ENCODE assay signal across 8 mouse cellular contexts in the genomic region with DNA sequence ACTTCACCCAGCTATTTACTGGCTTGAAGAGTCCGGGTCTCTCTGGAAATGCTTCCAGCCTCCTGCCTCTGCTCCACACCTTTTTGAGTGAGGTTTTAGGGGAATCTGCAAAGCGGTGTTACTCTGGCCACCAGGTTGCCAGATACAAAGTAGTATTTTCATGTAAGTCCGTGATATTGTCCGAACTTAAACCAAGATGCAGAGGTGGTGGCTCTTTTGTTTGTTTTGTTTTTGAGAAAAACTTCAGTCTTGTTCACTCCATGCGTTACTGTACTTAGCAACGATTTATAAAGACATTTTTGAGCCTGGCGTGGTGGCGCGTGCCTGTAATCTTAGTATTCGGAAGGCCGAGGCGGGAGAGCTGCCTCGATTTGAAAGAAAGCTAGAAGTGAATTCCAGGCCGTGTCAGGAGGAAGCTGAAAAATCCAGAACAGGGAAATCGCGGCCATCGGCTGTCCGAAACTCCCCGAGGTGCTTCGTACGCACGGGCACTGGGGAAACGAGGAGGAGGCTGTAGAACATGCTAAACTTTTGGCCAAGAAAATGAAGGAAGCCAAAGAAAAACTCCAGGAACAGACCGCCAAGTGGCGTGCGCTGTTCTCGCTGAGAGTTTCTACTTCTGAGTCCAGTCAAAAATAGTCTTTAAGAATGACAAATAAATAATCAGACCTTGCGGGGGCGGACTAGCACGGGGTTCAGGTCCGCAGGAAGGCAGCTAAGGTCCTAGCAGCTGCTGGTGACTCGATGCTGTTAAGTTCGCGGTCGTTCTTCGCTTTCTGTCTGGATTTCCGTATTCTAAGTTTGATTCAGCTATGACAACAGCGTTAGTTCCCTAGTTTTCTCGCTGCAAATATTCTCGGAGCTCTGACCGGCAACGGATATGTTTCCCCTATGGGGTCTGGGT. TPM values are rescaled to one million over a fixed set of nuclear protein-coding genes. Genes with fewer than 3 reads are reported as not detected.
DNase-seq lines count a peak whose midpoint lies in the region; ATAC-seq lines count a peak whose summit lies in the region.

No protein-coding gene starts in this region.

- peak overlapping the region; percentile 69 for H3K4me2 ChIP-seq in intestine, embryonic 14.5 days (ENCODE audit: low read length)
- H3K4me2 ChIP-seq in lung, embryonic 15.5 days: peak overlapping the region; percentile 84

- peaks cover 10% of the 10 kb centered on the region for H3K4me1 ChIP-seq in heart, embryonic 10.5 days
- peaks cover 48% of the 10 kb centered on the region for H3K4me1 ChIP-seq in forebrain, embryonic 10.5 days
- H3K4me1 ChIP-seq in intestine, embryonic 14.5 days (replicated peaks; ENCODE audit: control insufficient read depth, insufficient read depth, low read length): peaks cover 9% of the 10 kb centered on the region
- H3K4me1 ChIP-seq in lung, embryonic 15.5 days: peaks cover 23% of the 10 kb centered on the region

- intact Hi-C loops in gastrocnemius, postnatal 14 days (cut with DNase I; ENCODE audit: low total_unique reads): loop anchor here (5.0 kb wide), 1 partner anchor 247 kb away; no protein-coding TSS in a partner anchor

- WGBS in heart, embryonic 10.5 days: 1% methylated on average over 42 of the region's 42 CpGs
- WGBS in forebrain, embryonic 10.5 days: 1% methylated on average over 42 of the region's 42 CpGs
- WGBS in intestine, embryonic 14.5 days: 1% methylated on average over 42 of the region's 42 CpGs
- WGBS in lung, embryonic 15.5 days: under 1% methylated on average over 42 of the region's 42 CpGs

- peak overlapping the region; percentile 69 for H3K4me3 ChIP-seq in heart, embryonic 10.5 days
- peak overlapping the region; percentile 59 for H3K4me3 ChIP-seq in forebrain, embryonic 10.5 days
- peak overlapping the region; percentile 64 for H3K4me3 ChIP-seq in intestine, embryonic 14.5 days (ENCODE audit: low read depth, low read length)
- H3K4me3 ChIP-seq in lung, embryonic 15.5 days: peak overlapping the region; percentile 62

- peak; percentile 30 for ATAC-seq in intestine, embryonic 14.5 days (replicated peaks; ENCODE audit: low FRiP score, low TSS enrichment, low read depth)
- peak; percentile 31; the same call in 1 of the 2 replicates for ATAC-seq in lung, embryonic 15.5 days (ENCODE audit: borderline replicate concordance, extremely low read depth, low FRiP score, low TSS enrichment)

- H3K27me3 ChIP-seq in heart, embryonic 10.5 days (ENCODE audit: insufficient read depth, poor library complexity, severe bottlenecking): no peaks in the 10 kb centered on the region
- peaks cover 57% of the 10 kb centered on the region for H3K27me3 ChIP-seq in forebrain, embryonic 10.5 days (ENCODE audit: poor library complexity, severe bottlenecking)
- H3K27me3 ChIP-seq in intestine, embryonic 14.5 days (replicated peaks; ENCODE audit: control insufficient read depth, insufficient read depth, low read length): no peaks in the 10 kb centered on the region
- H3K27me3 ChIP-seq in lung, embryonic 15.5 days: no peaks in the 10 kb centered on the region

- H3K27ac ChIP-seq in heart, embryonic 10.5 days: peak overlapping the region; percentile 78
- peak overlapping the region; percentile 62 for H3K27ac ChIP-seq in forebrain, embryonic 10.5 days
- peak overlapping the region; percentile 60 for H3K27ac ChIP-seq in intestine, embryonic 14.5 days (ENCODE audit: low read depth)
- H3K27ac ChIP-seq in lung, embryonic 15.5 days: peak overlapping the region; percentile 85

- H3K9me3 ChIP-seq in heart, embryonic 10.5 days: no peaks in the 10 kb centered on the region
- H3K9me3 ChIP-seq in forebrain, embryonic 10.5 days: no peaks in the 10 kb centered on the region
- no peaks in the 10 kb centered on the region for H3K9me3 ChIP-seq in intestine, embryonic 14.5 days (ENCODE audit: control insufficient read depth, low read length)
- H3K9me3 ChIP-seq in lung, embryonic 15.5 days: no peaks in the 10 kb centered on the region

- peak overlapping the region; percentile 38 for H3K9ac ChIP-seq in intestine, embryonic 14.5 days (ENCODE audit: low read length)
- H3K9ac ChIP-seq in lung, embryonic 15.5 days: peak overlapping the region; percentile 49

- H3K36me3 ChIP-seq in heart, embryonic 10.5 days: no peaks in the 10 kb centered on the region
- H3K36me3 ChIP-seq in forebrain, embryonic 10.5 days (replicated peaks): no peaks in the 10 kb centered on the region
- H3K36me3 ChIP-seq in intestine, embryonic 14.5 days (ENCODE audit: control insufficient read depth, insufficient read depth, low read length): no peaks in the 10 kb centered on the region
- H3K36me3 ChIP-seq in lung, embryonic 15.5 days: no peaks in the 10 kb centered on the region

- no peak for DNase-seq in heart, embryonic 10.5 days (ENCODE audit: low spot score)
- no peak for DNase-seq in heart, adult 8-10 months (ENCODE audit: low spot score)
- peak; percentile 72 for DNase-seq in adrenal gland, adult 2 months
- DNase-seq in forebrain, embryonic 10.5 days (ENCODE audit: extremely low spot score, low spot score): no peak
- no peak for DNase-seq in intestine, embryonic 14.5 days (ENCODE audit: low spot score)
- DNase-seq in skeletal muscle tissue, adult 2 months (ENCODE audit: low read depth, low spot score): peak; percentile 32
- no peak for DNase-seq in gastrocnemius, postnatal 14 days

RNA-seq across cellular contexts. Expression of a gene that starts 3.7 kb away (rescaled TPM):
- polyA plus RNA-seq in heart, embryonic 10.5 days (2016; fragmentation: Nextera tagmentation; extraction: Ambion mirVana): 3.8 and 4.3 TPM in 2 replicates
- total RNA-seq in heart, adult 8-10 months (2022): under 1 TPM; 0.50 to 0.80 (median 0.70) TPM
- total RNA-seq in adrenal gland, adult 2 months (2021): 1 to 10 TPM; 1.2 to 2.2 TPM
- polyA plus RNA-seq in adrenal gland, adult 2 months (2012; rRNA removed): 1.5 and 1.7 TPM in 2 replicates
- polyA plus RNA-seq in forebrain, embryonic 10.5 days (2016; fragmentation: Nextera tagmentation; extraction: Ambion mirVana): 11.7 and 12.0 TPM in 2 replicates
- polyA plus RNA-seq in intestine, embryonic 14.5 days (2014; fragmentation: Nextera tagmentation; extraction: Ambion mirVana): 3.5 and 5.6 TPM in 2 replicates
- polyA plus RNA-seq in lung, embryonic 15.5 days (2015; fragmentation: Nextera tagmentation; extraction: Ambion mirVana): 7.1 and 7.4 TPM in 2 replicates
- total RNA-seq in gastrocnemius, postnatal 14 days (2021): under 1 TPM; 0.25 to 0.31 TPM

RNA-seq across cellular contexts. Expression of a gene that starts 5.6 kb away (rescaled TPM):
- polyA plus RNA-seq in heart, embryonic 10.5 days (2016; fragmentation: Nextera tagmentation; extraction: Ambion mirVana): 4.6 and 6.1 TPM in 2 replicates
- 10 to 100 TPM; 10.5 to 12.1 (median 11.1) TPM for total RNA-seq in heart, adult 8-10 months (2022)
- total RNA-seq in adrenal gland, adult 2 months (2021): 10 to 100 TPM; 11.1 to 14.1 TPM
- polyA plus RNA-seq in adrenal gland, adult 2 months (2012; rRNA removed): 6.9 and 8.5 TPM in 2 replicates
- polyA plus RNA-seq in forebrain, embryonic 10.5 days (2016; fragmentation: Nextera tagmentation; extraction: Ambion mirVana): 4.2 and 5.2 TPM in 2 replicates
- 4.7 and 5.4 TPM in 2 replicates for polyA plus RNA-seq in intestine, embryonic 14.5 days (2014; fragmentation: Nextera tagmentation; extraction: Ambion mirVana)
- polyA plus RNA-seq in lung, embryonic 15.5 days (2015; fragmentation: Nextera tagmentation; extraction: Ambion mirVana): 4.7 and 6.2 TPM in 2 replicates
- total RNA-seq in gastrocnemius, postnatal 14 days (2021): 1 to 10 TPM; 3.9 to 5.4 TPM

RNA-seq across cellular contexts. Expression of a gene that starts 44.5 kb away (rescaled TPM):
- 83.6 and 94.5 TPM in 2 replicates for polyA plus RNA-seq in heart, embryonic 10.5 days (2016; fragmentation: Nextera tagmentation; extraction: Ambion mirVana)
- 10 to 100 TPM; 21.7 to 28.5 (median 27.8) TPM for total RNA-seq in heart, adult 8-10 months (2022)
- 10 to 100 TPM; 41.0 to 41.9 TPM for total RNA-seq in adrenal gland, adult 2 months (2021)
- 51.2 and 52.8 TPM in 2 replicates for polyA plus RNA-seq in adrenal gland, adult 2 months (2012; rRNA removed)
- polyA plus RNA-seq in forebrain, embryonic 10.5 days (2016; fragmentation: Nextera tagmentation; extraction: Ambion mirVana): 99.6 and 106 TPM in 2 replicates
- 85.0 and 99.5 TPM in 2 replicates for polyA plus RNA-seq in intestine, embryonic 14.5 days (2014; fragmentation: Nextera tagmentation; extraction: Ambion mirVana)
- polyA plus RNA-seq in lung, embryonic 15.5 days (2015; fragmentation: Nextera tagmentation; extraction: Ambion mirVana): 73.7 and 79.1 TPM in 2 replicates
- total RNA-seq in gastrocnemius, postnatal 14 days (2021): 10 to 100 TPM; 30.5 to 32.9 TPM

RNA-seq across cellular contexts. Expression of a gene that starts 44.6 kb away (rescaled TPM):
- 3.9 and 4.1 TPM in 2 replicates for polyA plus RNA-seq in heart, embryonic 10.5 days (2016; fragmentation: Nextera tagmentation; extraction: Ambion mirVana)
- total RNA-seq in heart, adult 8-10 months (2022): 1 to 10 TPM; 4.9 to 5.8 (median 5.3) TPM
- 1 to 10 TPM; 8.2 TPM for total RNA-seq in adrenal gland, adult 2 months (2021)
- 6.1 and 7.0 TPM in 2 replicates for polyA plus RNA-seq in adrenal gland, adult 2 months (2012; rRNA removed)
- polyA plus RNA-seq in forebrain, embryonic 10.5 days (2016; fragmentation: Nextera tagmentation; extraction: Ambion mirVana): 6.6 and 7.2 TPM in 2 replicates
- polyA plus RNA-seq in intestine, embryonic 14.5 days (2014; fragmentation: Nextera tagmentation; extraction: Ambion mirVana): 3.9 and 4.1 TPM in 2 replicates
- polyA plus RNA-seq in lung, embryonic 15.5 days (2015; fragmentation: Nextera tagmentation; extraction: Ambion mirVana): 3.1 and 3.3 TPM in 2 replicates
- 1 to 10 TPM; 2.7 to 2.8 TPM for total RNA-seq in gastrocnemius, postnatal 14 days (2021)

Comparison
In these comparisons a context has a peak if more than half of its experiments do, and no peak if none do; other contexts are left out.
1. DNase-seq: peak in adrenal gland, adult 2 months (single experiment) and skeletal muscle tissue, adult 2 months (single experiment); none in heart, embryonic 10.5 days (single experiment), heart, adult 8-10 months (single experiment), forebrain, embryonic 10.5 days (single experiment), intestine, embryonic 14.5 days (single experiment) and gastrocnemius, postnatal 14 days (single experiment).
2. Peak in every context shown above with its lines, with median percentiles within 50 percentile points of each other: H3K27ac ChIP-seq and H3K4me3 ChIP-seq.